Mouse (Mus musculus) G1E (cell line): ENCODE measurements around the gene Hist1h2bq. TPM values are rescaled to one million over a fixed set of nuclear protein-coding genes. Genes with fewer than 3 reads are reported as not detected.
"Not testable (repeated sequence)": the region's sequence is repeated elsewhere in the genome, so short reads cannot be mapped to it uniquely, and the experiment has no call there.

Experiments
- ATAC-seq: 2 replicates; pipeline ENCODE4 v1.8.0; 2016; ENCODE audit warnings: mild to moderate bottlenecking; ENCODE audit not compliant: insufficient number of reproducible peaks, poor library complexity, low FRiP score, severe bottlenecking; ENCODE audit errors: extremely low read depth
- DNase-seq: peaks from one replicate; pipeline ENCODE4 v3.0.0; 2012; ENCODE audit warnings: low spot score
- H3K27me3 ChIP-seq: 2 replicates; pipeline ENCODE4 v1.6.1; 2012; ENCODE audit warnings: mild to moderate bottlenecking, low read length, inconsistent platforms; ENCODE audit not compliant: insufficient read depth
- H3K36me3 ChIP-seq: replicated peaks from 2 replicates; pipeline ENCODE3; 2012; ENCODE audit warnings: mild to moderate bottlenecking, inconsistent platforms
- H3K4me1 ChIP-seq: 2 replicates; pipeline ENCODE4 v1.6.1; 2012; ENCODE audit warnings: low read depth, low read length, inconsistent platforms, mixed read lengths; ENCODE audit not compliant: insufficient read depth
- H3K4me3 ChIP-seq: 2 replicates; pipeline ENCODE4 v1.5.1; 2012; ENCODE audit warnings: low read depth, mild to moderate bottlenecking, inconsistent platforms, low read length, moderate library complexity, mixed read lengths
- H3K9me3 ChIP-seq: replicated peaks from 2 replicates; pipeline ENCODE4 v1.6.1; 2012; ENCODE audit warnings: inconsistent platforms
- CTCF ChIP-seq: IDR thresholded peaks from 2 replicates; pipeline ENCODE4 v1.5.1; 2012; ENCODE audit warnings: low read depth, low read length, inconsistent platforms, mixed read lengths
- GATA1 ChIP-seq: IDR thresholded peaks from 2 replicates; pipeline ENCODE4 v1.6.1; 2012; ENCODE audit warnings: borderline replicate concordance, low read length, inconsistent platforms, mixed read lengths
- GATA2 ChIP-seq: IDR thresholded peaks from 2 replicates; pipeline ENCODE4 v1.6.1; 2012; ENCODE audit warnings: low read depth, low read length, inconsistent platforms, borderline replicate concordance
- POLR2AphosphoS5 ChIP-seq: IDR thresholded peaks from 2 replicates; pipeline ENCODE4 v1.6.1; 2012; ENCODE audit warnings: low read depth, low read length, inconsistent platforms; ENCODE audit not compliant: insufficient replicate concordance
- TAL1 ChIP-seq: conservative IDR thresholded peaks from 2 replicates; pipeline ENCODE4 v1.6.1; 2012; ENCODE audit warnings: low read depth, low read length, inconsistent platforms, mixed read lengths
- polyA plus RNA-seq: library from polyadenylated mRNA; stranded (reverse); fragments of >175 nt; gene quantifications from 2 replicates; pipeline ENCODE4 v1.2.3, GENCODE M21; 2012
- total RNA-seq, 2 experiments: library from RNA; stranded (forward) in 1 of 2; stranded (reverse) in 1 of 2; fragments of 200-1000 nt in 1 of 2; fragments of >200 nt in 1 of 2; fragmentation: Nextera tagmentation in 1 of 2; gene quantifications; 2 replicates each; pipeline ENCODE4 v1.2.3; 2014 to 2017

Hist1h2bq gene
- total and polyA plus RNA-seq, 3 experiments, result 5.1 to 1,081 (median 1,023) TPM

- not testable (repeated sequence) for H3K4me1 ChIP-seq, H3K36me3 ChIP-seq, H3K9me3 ChIP-seq, H3K27me3 ChIP-seq, H3K4me3 ChIP-seq, DNase-seq
- peak; percentile 43 for ATAC-seq
- 0 out of 2 replicates have a peak, but pooled peaks have one; percentile 56 for TF ChIP-seq POLR2AphosphoS5
These were observed 21.7 kb upstream of the Hist1h2bq start, which contains the start of gene Hist1h4n for GRCm38 (mm10) chr13:21831418-21832394. Gene Hist1h4n (minus strand): TSS chr13:21832196.

GRCm38 (mm10) chr13:21830344-21830743 is 20.3 kb upstream of the Hist1h2bq start:
- TF ChIP-seq GATA1, result no peak
- TF ChIP-seq TAL1, result no peak
- TF ChIP-seq POLR2AphosphoS5, result no peak; the same call in 1 of the 2 replicates
- no peak for TF ChIP-seq GATA2
- no peak for TF ChIP-seq CTCF
- Histone ChIP-seq H3K27me3 (no peaks in the 10 kb centered on the region), H3K4me1 (peaks cover 6% of the 10 kb centered on the region; the same call in 1 of the 2 replicates), H3K4me3 (no peak overlapping the region), H3K36me3 (no peaks in the 10 kb centered on the region), H3K9me3 (no peaks in the 10 kb centered on the region)
- DNase-seq, result no peak
- ATAC-seq, result no peak

GRCm38 (mm10) chr13:21828511-21828910 is 18.5 kb upstream of the Hist1h2bq start:
- no peak for ATAC-seq
- no peak for DNase-seq
- no peaks in the 10 kb centered on the region for H3K36me3 ChIP-seq
- no peaks in the 10 kb centered on the region for H3K9me3 ChIP-seq
- no peaks in the 10 kb centered on the region for H3K27me3 ChIP-seq
- no peak for TF ChIP-seq TAL1
- H3K4me1 ChIP-seq, result peaks cover 9% of the 10 kb centered on the region; the same call in 1 of the 2 replicates
- no peak overlapping the region for H3K4me3 ChIP-seq

- H3K27me3 ChIP-seq, H3K36me3 ChIP-seq, H3K4me3 ChIP-seq, DNase-seq, H3K9me3 ChIP-seq: not testable (repeated sequence)
- ATAC-seq, result peak; percentile 28; the same call in 1 of the 2 replicates
- H3K4me1 ChIP-seq, result peaks cover 13% of the 10 kb centered on the region; the same call in 1 of the 2 replicates
These were observed 10.3 kb upstream of the Hist1h2bq start for GRCm38 (mm10) chr13:21820082-21820890.

- H3K4me3 ChIP-seq, H3K36me3 ChIP-seq, DNase-seq, H3K27me3 ChIP-seq, H3K4me1 ChIP-seq, H3K9me3 ChIP-seq: not testable (repeated sequence)
- peak; percentile 47; the same call in 1 of the 2 replicates for ATAC-seq
These were observed 2.1 kb upstream of the Hist1h2bq start for GRCm38 (mm10) chr13:21812092-21812491.

GRCm38 (mm10) chr13:21811539-21811938 is 1.5 kb upstream of the Hist1h2bq start, which contains the start of gene Hist1h4m:
Gene Hist1h4m (plus strand): TSS chr13:21811746.
- H3K4me3 ChIP-seq, H3K4me1 ChIP-seq, H3K36me3 ChIP-seq, H3K9me3 ChIP-seq, DNase-seq, H3K27me3 ChIP-seq: not testable (repeated sequence)
- peak; percentile 29 for ATAC-seq

- not testable (repeated sequence) for H3K9me3 ChIP-seq, DNase-seq, H3K36me3 ChIP-seq, H3K4me1 ChIP-seq, H3K4me3 ChIP-seq, H3K27me3 ChIP-seq
- 0 out of 2 replicates have a peak, but pooled peaks have one; percentile 16 for ATAC-seq
These were observed 1.1 kb upstream of the Hist1h2bq start for GRCm38 (mm10) chr13:21811074-21811473.

- not testable (repeated sequence) for H3K9me3 ChIP-seq, H3K4me1 ChIP-seq, H3K36me3 ChIP-seq, DNase-seq, H3K27me3 ChIP-seq, H3K4me3 ChIP-seq
- peak; percentile 66 for ATAC-seq
These were observed 6.9 kb downstream of the Hist1h2bq start for GRCm38 (mm10) chr13:21803058-21803457.

- H3K4me1 ChIP-seq, ATAC-seq, H3K27me3 ChIP-seq, H3K4me3 ChIP-seq, H3K9me3 ChIP-seq, H3K36me3 ChIP-seq, DNase-seq: not testable (repeated sequence)
These were observed 12.8 kb downstream of the Hist1h2bq start for GRCm38 (mm10) chr13:21797163-21797562.
